Mouse (Mus musculus): Measurements from ENCODE around the gene Abtb2. TPM values are rescaled to one million over a fixed set of nuclear protein-coding genes. Genes with fewer than 3 reads are reported as not detected.

Abtb2 gene
- polyA plus RNA-seq, 1 experiment from 2014 or later = 0.14 TPM

- no peaks in the 10 kb centered on the region for H3K36me3 ChIP-seq (ENCODE audit: inconsistent target)
- no peak overlapping the region for H3K27ac ChIP-seq
- H3K4me3 ChIP-seq (ENCODE audit: inconsistent target) = no peak overlapping the region
- H3K79me2 ChIP-seq (ENCODE audit: inconsistent target) = no peaks in the 10 kb centered on the region
Observed at GRCm38 (mm10) chr2:103618407-103618806, 52.3 kb downstream of the Abtb2 start.

GRCm38 (mm10) chr2:103622950-103623349, 56.8 kb downstream of the Abtb2 start:
- H3K36me3 ChIP-seq (ENCODE audit: inconsistent target) = no peaks in the 10 kb centered on the region
- H3K79me2 ChIP-seq (ENCODE audit: inconsistent target) = no peaks in the 10 kb centered on the region
- H3K4me3 ChIP-seq (ENCODE audit: inconsistent target) = no peak overlapping the region
- H3K27ac ChIP-seq = no peak overlapping the region
- 82% methylated on average over 4 of the region's 4 CpGs for WGBS (ENCODE audit: missing documents)

DNA sequence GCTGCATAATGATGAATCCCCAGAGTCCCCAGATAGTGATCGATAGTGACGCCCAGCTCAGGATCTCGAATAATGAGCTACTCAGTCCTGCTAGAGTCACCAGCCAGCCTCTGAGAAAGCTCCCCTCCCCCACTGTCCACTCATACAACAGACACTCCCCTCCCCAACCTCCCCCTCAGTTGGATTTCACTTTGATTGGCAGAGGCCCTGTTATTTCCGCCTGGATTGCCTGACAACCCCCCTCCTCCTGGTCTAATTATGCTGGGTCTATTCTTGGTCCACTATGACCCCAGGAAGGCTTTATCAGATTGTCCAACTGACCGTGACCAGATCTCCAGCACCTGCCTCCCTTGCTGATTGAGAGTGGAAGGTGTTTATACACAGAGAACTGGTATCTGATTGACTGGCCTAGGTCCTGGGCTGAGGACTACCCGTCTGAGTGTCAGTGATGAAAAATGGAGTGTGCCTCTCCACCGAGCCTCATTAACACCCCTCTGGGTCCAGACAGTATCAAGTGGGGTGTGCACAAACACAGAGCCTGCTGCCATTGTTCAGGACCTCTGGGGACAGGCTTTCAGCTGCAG, 59.3 kb downstream of the Abtb2 start:
- Histone ChIP-seq H3K4me3 (ENCODE audit: inconsistent target) (no peak overlapping the region), H3K79me2 (ENCODE audit: inconsistent target) (no peaks in the 10 kb centered on the region), H3K36me3 (ENCODE audit: inconsistent target) (no peaks in the 10 kb centered on the region), H3K27ac (no peak overlapping the region)
- 92% methylated on average over 7 of the region's 7 CpGs for WGBS (ENCODE audit: missing documents)

- Histone ChIP-seq H3K36me3 (ENCODE audit: inconsistent target) (no peaks in the 10 kb centered on the region), H3K4me3 (ENCODE audit: inconsistent target) (no peak overlapping the region), H3K27ac (no peak overlapping the region), H3K79me2 (ENCODE audit: inconsistent target) (no peaks in the 10 kb centered on the region)
- 37% methylated on average over 7 of the region's 7 CpGs for WGBS (ENCODE audit: missing documents)
Observed at GRCm38 (mm10) chr2:103627101-103627500, 61.0 kb downstream of the Abtb2 start.

GRCm38 (mm10) chr2:103629956-103630355, 63.8 kb downstream of the Abtb2 start:
- no peaks in the 10 kb centered on the region for H3K79me2 ChIP-seq (ENCODE audit: inconsistent target)
- no peak overlapping the region for H3K27ac ChIP-seq
- no peaks in the 10 kb centered on the region for H3K36me3 ChIP-seq (ENCODE audit: inconsistent target)
- WGBS (ENCODE audit: missing documents) = 95% methylated on average over 5 of the region's 5 CpGs
- H3K4me3 ChIP-seq (ENCODE audit: inconsistent target) = no peak overlapping the region

- H3K4me3 ChIP-seq (ENCODE audit: inconsistent target) = no peak overlapping the region
- 94% methylated on average over 7 of the region's 7 CpGs for WGBS (ENCODE audit: missing documents)
- H3K36me3 ChIP-seq (ENCODE audit: inconsistent target) = no peaks in the 10 kb centered on the region
- H3K27ac ChIP-seq = no peak overlapping the region
- no peaks in the 10 kb centered on the region for H3K79me2 ChIP-seq (ENCODE audit: inconsistent target)
Observed at GRCm38 (mm10) chr2:103631293-103631717, 65.2 kb downstream of the Abtb2 start.

- Histone ChIP-seq H3K36me3 (ENCODE audit: inconsistent target) (no peaks in the 10 kb centered on the region), H3K4me3 (ENCODE audit: inconsistent target) (no peak overlapping the region), H3K27ac (no peak overlapping the region), H3K79me2 (ENCODE audit: inconsistent target) (no peaks in the 10 kb centered on the region)
- WGBS (ENCODE audit: missing documents) = 59% methylated on average over 5 of the region's 6 CpGs
Observed at GRCm38 (mm10) chr2:103632136-103632925, 66.2 kb downstream of the Abtb2 start.

- Histone ChIP-seq H3K27ac (no peak overlapping the region), H3K36me3 (ENCODE audit: inconsistent target) (no peaks in the 10 kb centered on the region), H3K4me3 (ENCODE audit: inconsistent target) (no peak overlapping the region), H3K79me2 (ENCODE audit: inconsistent target) (no peaks in the 10 kb centered on the region)
- 93% methylated on average over 2 of the region's 2 CpGs for WGBS (ENCODE audit: missing documents)
Observed at GRCm38 (mm10) chr2:103632926-103633250, 66.8 kb downstream of the Abtb2 start.

DNA sequence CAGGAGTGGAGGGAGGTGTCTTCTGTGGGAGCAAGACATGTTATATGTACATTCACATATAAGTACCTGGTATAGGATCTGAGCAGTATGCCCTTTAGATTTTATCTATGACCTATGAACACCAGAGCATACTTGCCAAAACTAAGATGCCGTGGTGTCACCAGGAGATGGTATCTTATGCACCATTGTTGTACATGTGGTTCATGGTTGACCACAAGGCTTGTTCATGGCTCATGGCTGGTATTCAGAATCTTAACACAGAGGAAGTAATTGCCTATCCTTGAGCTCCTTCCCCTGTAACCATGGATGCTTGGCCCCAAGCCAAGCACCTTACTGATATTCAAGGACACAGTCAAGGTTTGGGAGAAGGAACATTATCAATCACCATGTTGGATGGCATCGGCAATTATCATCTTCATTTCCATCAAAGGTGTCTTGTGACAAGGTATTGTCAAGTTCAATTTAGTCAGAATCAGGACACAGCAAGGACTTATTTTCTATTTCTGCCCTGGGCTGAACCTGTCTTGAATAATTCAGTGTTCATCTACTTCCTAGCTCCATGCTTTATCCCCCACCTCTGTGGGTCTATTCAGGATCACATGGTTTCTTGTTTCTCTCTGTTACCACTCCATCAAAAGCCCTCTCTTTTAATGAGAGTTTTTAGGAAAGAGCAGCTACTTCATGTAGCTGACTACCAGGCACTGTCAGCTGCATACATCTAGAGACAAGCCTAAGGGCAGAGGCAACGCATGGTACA, 69.8 kb downstream of the Abtb2 start:
- Histone ChIP-seq H3K36me3 (ENCODE audit: inconsistent target) (no peaks in the 10 kb centered on the region), H3K27ac (no peak overlapping the region), H3K4me3 (ENCODE audit: inconsistent target) (no peak overlapping the region), H3K79me2 (ENCODE audit: inconsistent target) (no peaks in the 10 kb centered on the region)
- 83% methylated on average over 3 of the region's 3 CpGs for WGBS (ENCODE audit: missing documents)

- WGBS (ENCODE audit: missing documents) = 73% methylated on average over 1 of the region's 1 CpGs
- Histone ChIP-seq H3K36me3 (ENCODE audit: inconsistent target) (no peaks in the 10 kb centered on the region), H3K27ac (no peak overlapping the region)
Observed at GRCm38 (mm10) chr2:103637385-103637784, 71.3 kb downstream of the Abtb2 start.

DNA sequence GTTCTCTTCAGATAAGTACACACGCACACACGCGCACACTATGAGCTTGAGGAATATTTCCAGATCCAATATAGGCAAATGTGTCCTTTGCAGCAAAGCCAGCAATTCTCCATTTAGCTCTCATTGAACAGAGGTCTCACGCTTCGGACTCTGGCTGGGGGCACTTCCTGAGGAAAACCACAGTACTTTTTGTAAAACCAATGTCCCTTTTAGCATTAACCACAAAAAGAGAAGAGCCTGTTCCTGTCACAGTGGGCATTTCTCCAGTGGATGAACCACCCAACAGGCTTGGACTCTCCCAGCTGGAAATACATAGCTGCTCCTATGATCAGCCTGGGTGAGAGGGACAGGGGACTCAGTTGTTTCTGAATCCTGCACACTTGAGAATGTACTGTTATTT, 71.8 kb downstream of the Abtb2 start:
- 37% methylated on average over 5 of the region's 5 CpGs for WGBS (ENCODE audit: missing documents)
- Histone ChIP-seq H3K79me2 (ENCODE audit: inconsistent target) (no peaks in the 10 kb centered on the region), H3K36me3 (ENCODE audit: inconsistent target) (no peaks in the 10 kb centered on the region), H3K4me3 (ENCODE audit: inconsistent target) (no peak overlapping the region), H3K27ac (no peak overlapping the region)

More at GRCm38 (mm10) chr2:103637385-103637784, 71.3 kb downstream of the Abtb2 start:
- no peaks in the 10 kb centered on the region for H3K79me2 ChIP-seq (ENCODE audit: inconsistent target)
- H3K4me3 ChIP-seq (ENCODE audit: inconsistent target) = no peak overlapping the region

- WGBS (ENCODE audit: missing documents) = 83% methylated on average over 2 of the region's 2 CpGs
- H3K27ac ChIP-seq = no peak overlapping the region
- no peak overlapping the region for H3K4me3 ChIP-seq (ENCODE audit: inconsistent target)
- no peaks in the 10 kb centered on the region for H3K36me3 ChIP-seq (ENCODE audit: inconsistent target)
- no peaks in the 10 kb centered on the region for H3K79me2 ChIP-seq (ENCODE audit: inconsistent target)
Observed at GRCm38 (mm10) chr2:103639701-103640100, 73.6 kb downstream of the Abtb2 start.

GRCm38 (mm10) chr2:103640861-103641260, 74.8 kb downstream of the Abtb2 start:
- no peak overlapping the region for H3K27ac ChIP-seq
- H3K79me2 ChIP-seq (ENCODE audit: inconsistent target) = no peaks in the 10 kb centered on the region
- H3K4me3 ChIP-seq (ENCODE audit: inconsistent target) = no peak overlapping the region
- WGBS (ENCODE audit: missing documents) = 85% methylated on average over 2 of the region's 2 CpGs
- H3K36me3 ChIP-seq (ENCODE audit: inconsistent target) = no peaks in the 10 kb centered on the region

- no peak overlapping the region for H3K4me3 ChIP-seq (ENCODE audit: inconsistent target)
- no peak overlapping the region for H3K27ac ChIP-seq
- WGBS (ENCODE audit: missing documents) = 98% methylated on average over 4 of the region's 4 CpGs
- no peaks in the 10 kb centered on the region for H3K36me3 ChIP-seq (ENCODE audit: inconsistent target)
- H3K79me2 ChIP-seq (ENCODE audit: inconsistent target) = no peaks in the 10 kb centered on the region
Observed at GRCm38 (mm10) chr2:103643584-103644211, 77.6 kb downstream of the Abtb2 start.

- Histone ChIP-seq H3K27ac (no peak overlapping the region), H3K36me3 (ENCODE audit: inconsistent target) (no peaks in the 10 kb centered on the region), H3K4me3 (ENCODE audit: inconsistent target) (no peak overlapping the region), H3K79me2 (ENCODE audit: inconsistent target) (no peaks in the 10 kb centered on the region)
- 100% methylated on average over 1 of the region's 1 CpGs for WGBS (ENCODE audit: missing documents)
Observed at GRCm38 (mm10) chr2:103644418-103644817, 78.3 kb downstream of the Abtb2 start.
